ENCODE assay signal across 8 mouse cellular contexts in the genomic region with DNA sequence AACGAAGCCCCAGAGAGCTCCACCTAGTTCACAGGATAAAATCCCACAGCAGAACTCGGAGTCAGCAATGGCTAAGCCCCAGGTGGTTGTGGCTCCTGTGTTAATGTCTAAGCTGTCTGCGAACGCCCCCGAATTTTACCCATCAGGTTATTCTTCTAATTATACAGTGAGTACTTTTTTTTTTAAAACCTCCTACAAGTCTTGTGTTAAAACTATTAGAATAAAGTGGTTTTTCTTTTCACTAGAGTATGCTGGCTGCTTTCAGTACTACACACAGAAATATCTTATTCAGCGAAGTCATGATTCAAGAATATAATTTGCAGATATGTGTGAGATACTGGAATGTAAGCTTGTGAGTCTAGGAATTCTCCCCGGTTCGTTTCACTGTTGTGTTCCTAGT. TPM values are rescaled to one million over a fixed set of nuclear protein-coding genes. Genes with fewer than 3 reads are reported as not detected.
A peak's percentile ranks its signal among the peaks of the same experiment; 100 is the strongest.
DNase-seq lines count a peak whose midpoint lies in the region; ATAC-seq and TF ChIP-seq lines count a peak whose summit lies in the region.

No protein-coding gene starts in this region.

- whole genome bisulfite sequencing in forebrain, embryonic 11.5 days: 25% methylated on average over 8 of the region's 8 CpGs
- 29% methylated on average over 8 of the region's 8 CpGs for WGBS in neural tube, embryonic 11.5 days

- peak overlapping the region; percentile 98 for H3K27ac ChIP-seq in forebrain, embryonic 11.5 days (ENCODE audit: low read depth, low read length)
- H3K27ac ChIP-seq in neural tube, embryonic 11.5 days (ENCODE audit: low read depth, low read length): no peak overlapping the region

- POLR2A ChIA-PET in Patski (lab: Charles Lee): interaction anchor here (0.7 to 1.4 kb wide), 2 partner anchors 20 to 1106 kb away, joined by 4 read pairs; no protein-coding TSS in a partner anchor

- no peaks in the 10 kb centered on the region; the same call in 1 of the 2 replicates for H3K4me1 ChIP-seq in forebrain, embryonic 11.5 days (replicated peaks; ENCODE audit: control insufficient read depth, insufficient read depth, low read length)
- H3K4me1 ChIP-seq in neural tube, embryonic 11.5 days (ENCODE audit: control insufficient read depth, insufficient read depth, low read length): no peaks in the 10 kb centered on the region

- no peaks in the 10 kb centered on the region for H3K36me3 ChIP-seq in forebrain, embryonic 11.5 days (ENCODE audit: control insufficient read depth, insufficient read depth, low read length)
- H3K36me3 ChIP-seq in neural tube, embryonic 11.5 days (ENCODE audit: control insufficient read depth, insufficient read depth, low read length): no peaks in the 10 kb centered on the region

- peak overlapping the region; percentile 100 for H3K9ac ChIP-seq in forebrain, embryonic 11.5 days (ENCODE audit: low read length)
- peak overlapping the region; percentile 100 for H3K9ac ChIP-seq in neural tube, embryonic 11.5 days (ENCODE audit: low read length)

- in situ Hi-C loops in Patski (cut with MboI; ENCODE audit: low pct_unique_long_range_greater_than_20kb): no loop called here

- peak overlapping the region; percentile 96 for H3K4me3 ChIP-seq in forebrain, embryonic 11.5 days (ENCODE audit: low read depth, low read length)
- peak overlapping the region; percentile 97 for H3K4me3 ChIP-seq in neural tube, embryonic 11.5 days (ENCODE audit: low read depth, low read length)

- CTCF ChIA-PET in Patski (lab: Charles Lee): interaction anchor here (1.0 to 1.2 kb wide), 2 partner anchors 9 to 27 kb away, joined by 3 to 4 read pairs; no protein-coding TSS in a partner anchor

- ATAC-seq in Patski: no peak
- no peak for ATAC-seq in forebrain, embryonic 11.5 days (replicated peaks; ENCODE audit: low FRiP score)
- ATAC-seq in neural tube, embryonic 11.5 days (ENCODE audit: insufficient read depth, low FRiP score, low TSS enrichment): no peak

- DNase-seq in kidney, adult 9 months: peak; percentile 64
- DNase-seq in kidney, adult 11 months: no peak
- no peak for DNase-seq in Patski (ENCODE audit: low read depth, low spot score)
- peak; percentile 51 for DNase-seq in forebrain, embryonic 11.5 days (ENCODE audit: low spot score)
- peak; percentile 17 to 31 for DNase-seq in kidney, postnatal 4 days
- DNase-seq in neural tube, embryonic 11.5 days (ENCODE audit: low spot score): no peak
- no peak for DNase-seq in left cerebral cortex, adult 18-20 months (ENCODE audit: low spot score in 2 of 2)
- DNase-seq in adrenal gland, adult 18-20 months (ENCODE audit: low spot score in 2 of 2): no peak

- peak overlapping the region; percentile 60 for H3K4me2 ChIP-seq in forebrain, embryonic 11.5 days (ENCODE audit: low read depth, low read length, severe bottlenecking)
- peak overlapping the region; percentile 72 for H3K4me2 ChIP-seq in neural tube, embryonic 11.5 days (ENCODE audit: low read depth)

- peak; percentile 34 for TF ChIP-seq CTCF in Patski (IDR thresholded peaks at IDR 0.05)

- H3K27me3 ChIP-seq in Patski: no peaks in the 10 kb centered on the region
- H3K27me3 ChIP-seq in forebrain, embryonic 11.5 days (ENCODE audit: control insufficient read depth, insufficient read depth, low read length): no peaks in the 10 kb centered on the region
- H3K27me3 ChIP-seq in neural tube, embryonic 11.5 days (ENCODE audit: control insufficient read depth, insufficient read depth, low read length): no peaks in the 10 kb centered on the region

- no peaks in the 10 kb centered on the region for H3K9me3 ChIP-seq in forebrain, embryonic 11.5 days (ENCODE audit: control insufficient read depth, low read length)
- no peaks in the 10 kb centered on the region for H3K9me3 ChIP-seq in neural tube, embryonic 11.5 days (ENCODE audit: control insufficient read depth, low read length)

RNA-seq across cellular contexts. Expression of gene Paip1, which starts 1.8 kb away (rescaled TPM):
- 120 TPM for polyA plus RNA-seq in Patski (2021)
- 117 and 128 TPM in 2 replicates for polyA plus RNA-seq in forebrain, embryonic 11.5 days (2014; fragmentation: Nextera tagmentation; extraction: Ambion mirVana)
- 118 and 124 TPM in 2 replicates for polyA plus RNA-seq in neural tube, embryonic 11.5 days (2014; fragmentation: Nextera tagmentation; extraction: Ambion mirVana)
- 100 to 1,000 TPM; 103 to 107 TPM for total RNA-seq in left cerebral cortex, adult 18-20 months (2021)
- total RNA-seq in adrenal gland, adult 18-20 months (2021): 100 to 1,000 TPM in 1 of 2 experiments, 10 to 100 TPM in 1; 94.4 to 141 TPM

RNA-seq across cellular contexts. Expression of gene 4833420G17Rik, which starts 32.4 kb away (rescaled TPM):
- 32.6 TPM for polyA plus RNA-seq in Patski (2021)
- polyA plus RNA-seq in forebrain, embryonic 11.5 days (2014; fragmentation: Nextera tagmentation; extraction: Ambion mirVana): 81.3 and 90.4 TPM in 2 replicates
- polyA plus RNA-seq in neural tube, embryonic 11.5 days (2014; fragmentation: Nextera tagmentation; extraction: Ambion mirVana): 75.0 and 81.3 TPM in 2 replicates
- 10 to 100 TPM; 23.3 to 24.1 TPM for total RNA-seq in left cerebral cortex, adult 18-20 months (2021)
- 10 to 100 TPM; 12.4 to 17.1 TPM for total RNA-seq in adrenal gland, adult 18-20 months (2021)

RNA-seq across cellular contexts. Expression of gene Tmem267, which starts 57.7 kb away (rescaled TPM):
- 7.5 TPM for polyA plus RNA-seq in Patski (2021)
- 2.5 and 2.8 TPM in 2 replicates for polyA plus RNA-seq in forebrain, embryonic 11.5 days (2014; fragmentation: Nextera tagmentation; extraction: Ambion mirVana)
- polyA plus RNA-seq in neural tube, embryonic 11.5 days (2014; fragmentation: Nextera tagmentation; extraction: Ambion mirVana): 1.5 and 2.3 TPM in 2 replicates
- total RNA-seq in left cerebral cortex, adult 18-20 months (2021): 10 to 100 TPM; 24.4 to 28.4 TPM
- total RNA-seq in adrenal gland, adult 18-20 months (2021): 10 to 100 TPM; 12.3 to 13.8 TPM

RNA-seq across cellular contexts. Expression of gene 3110070M22Rik, which starts 58.0 kb away (rescaled TPM):
- polyA plus RNA-seq in Patski (2021): 1.5 TPM
- polyA plus RNA-seq in forebrain, embryonic 11.5 days (2014; fragmentation: Nextera tagmentation; extraction: Ambion mirVana): 1.2 TPM in 2 replicates
- 1.1 and 1.3 TPM in 2 replicates for polyA plus RNA-seq in neural tube, embryonic 11.5 days (2014; fragmentation: Nextera tagmentation; extraction: Ambion mirVana)
- total RNA-seq in left cerebral cortex, adult 18-20 months (2021): 1 to 10 TPM; 2.5 to 3.2 TPM
- total RNA-seq in adrenal gland, adult 18-20 months (2021): 1 to 10 TPM; 1.1 to 1.2 TPM

Comparison
In these comparisons a context has a peak if more than half of its experiments do, and no peak if none do; other contexts are left out.
1. DNase-seq: peak in kidney, adult 9 months (single experiment), forebrain, embryonic 11.5 days (single experiment) and kidney, postnatal 4 days (2 of 2); none in kidney, adult 11 months (single experiment), Patski (single experiment), neural tube, embryonic 11.5 days (single experiment), left cerebral cortex, adult 18-20 months (0 of 2) and adrenal gland, adult 18-20 months (0 of 2).